Comparison of ENCODE assay signal across 24 mouse cellular contexts in genomic region chr7:45462868-45463267, GRCm38 (mm10). TPM values are rescaled to one million over a fixed set of nuclear protein-coding genes. Genes with fewer than 3 reads are reported as not detected.
DNase-seq lines count a peak whose midpoint lies in the region; ATAC-seq and TF ChIP-seq lines count a peak whose summit lies in the region.
"Not testable (repeated sequence)": the region's sequence is repeated elsewhere in the genome, so short reads cannot be mapped to it uniquely, and the experiment has no call there.
"Had no signal": no experiment of that assay in that cellular context is flagged by ENCODE, and none has a peak within 500 bp of the region (broad histone marks: within the 10 kb centered on the region; RNA-seq: fewer than 3 reads in every experiment).

No protein-coding gene starts in this region.

- not testable (repeated sequence) for H3K27me3 ChIP-seq in E14TG2a.4 (ENCODE audit: insufficient read depth, low read length); MEL (ENCODE audit: control insufficient read depth in 1 of 2, insufficient read depth in 2 of 2, low read length in 2 of 2); intestine, embryonic 14.5 days (replicated peaks; ENCODE audit: control insufficient read depth, insufficient read depth, low read length); liver, embryonic 14.5 days (ENCODE audit: control insufficient read depth, insufficient read depth, low read length); midbrain, postnatal 0 days (ENCODE audit: insufficient read depth, low read length)

- H3K27ac ChIP-seq in MEL (ENCODE audit: control insufficient read depth, low read depth, low read length); intestine, embryonic 14.5 days (ENCODE audit: low read depth); layer of hippocampus, adult 2 months; liver, embryonic 14.5 days; midbrain, postnatal 0 days (ENCODE audit: low read depth, low read length): not testable (repeated sequence)

- not testable (repeated sequence) for DNase-seq in MEL (ENCODE audit: low read depth, low spot score); layer of hippocampus, adult 2 months (ENCODE audit: low spot score in 2 of 2); liver, embryonic 14.5 days (ENCODE audit: low read depth in 3 of 3, low spot score in 3 of 3); midbrain, postnatal 0 days (ENCODE audit: low spot score)
- peak; percentile 86 for DNase-seq in heart, adult 11 months
- DNase-seq in intestine, embryonic 14.5 days (ENCODE audit: low spot score) = peak; percentile 38

- not testable (repeated sequence) for TF ChIP-seq EP300 in MEL (IDR thresholded peaks at IDR 0.05; ENCODE audit: low read depth in 1 of 2, low read length in 2 of 2); liver, embryonic 14.5 days (IDR thresholded peaks at IDR 0.05; ENCODE audit: low read depth)

- H3K9ac ChIP-seq in MEL (ENCODE audit: control insufficient read depth, low read depth, low read length, poor library complexity, severe bottlenecking); intestine, embryonic 14.5 days (ENCODE audit: low read length); liver, embryonic 14.5 days (replicated peaks); midbrain, postnatal 0 days (replicated peaks; ENCODE audit: low read length, poor library complexity, severe bottlenecking): not testable (repeated sequence)

- H3K79me2 ChIP-seq in MEL (ENCODE audit: control insufficient read depth, insufficient read depth, low read length, poor library complexity) = peaks cover 37% of the 10 kb centered on the region

- not testable (repeated sequence) for H3K9me3 ChIP-seq in E14TG2a.4 (ENCODE audit: low read length); MEL (replicated peaks; ENCODE audit: insufficient read depth, low read length); intestine, embryonic 14.5 days (ENCODE audit: control insufficient read depth, low read length); liver, embryonic 14.5 days (ENCODE audit: control insufficient read depth, low read length); midbrain, postnatal 0 days (ENCODE audit: low read length)

- WGBS in intestine, embryonic 14.5 days = 78% methylated on average over 4 of the region's 4 CpGs
- 69% methylated on average over 4 of the region's 4 CpGs for WGBS in liver, embryonic 14.5 days (ENCODE audit: insufficient replicate concordance)
- WGBS in midbrain, postnatal 0 days = 77% methylated on average over 4 of the region's 4 CpGs

- TF ChIP-seq CTCF in E14TG2a.4 (conservative IDR thresholded peaks at IDR 0.05; ENCODE audit: low read length) (peak; percentile 47; the same call in 1 of the 2 replicates), MEL (IDR thresholded peaks at IDR 0.05 in 2 of 3, conservative IDR thresholded peaks at IDR 0.05 in 1 of 3; ENCODE audit: control insufficient read depth in 1 of 3, insufficient read depth in 1 of 3, low read depth in 2 of 3, low read length in 3 of 3, poor library complexity in 1 of 3, severe bottlenecking in 1 of 3) (peak; percentile 6 to 20 (median 9); a peak in 1 of 6 replicates)
- peak; percentile 72 for TF ChIP-seq CTCF in layer of hippocampus, adult 2 months (conservative IDR thresholded peaks at IDR 0.05)
- TF ChIP-seq CTCF in liver, embryonic 14.5 days (IDR thresholded peaks at IDR 0.05; ENCODE audit: low read depth) = peak; percentile 45
- TF ChIP-seq CTCF in midbrain, postnatal 0 days (IDR thresholded peaks at IDR 0.05) = peak; percentile 44

- H3K36me3 ChIP-seq in E14TG2a.4 (ENCODE audit: insufficient read depth, low read length) (peaks cover 68% of the 10 kb centered on the region), MEL (ENCODE audit: control insufficient read depth in 1 of 2, insufficient read depth in 2 of 2, low read length in 2 of 2) (peaks cover 7 to 20% of the 10 kb centered on the region in 2 experiments)
- H3K36me3 ChIP-seq in intestine, embryonic 14.5 days (ENCODE audit: control insufficient read depth, insufficient read depth, low read length) = peaks cover 39% of the 10 kb centered on the region
- peaks cover 33% of the 10 kb centered on the region for H3K36me3 ChIP-seq in liver, embryonic 14.5 days (replicated peaks; ENCODE audit: control insufficient read depth, insufficient read depth, low read depth)
- peaks cover 19% of the 10 kb centered on the region for H3K36me3 ChIP-seq in midbrain, postnatal 0 days (ENCODE audit: insufficient read depth, low read length)

- TF ChIP-seq RAD21 in MEL (IDR thresholded peaks at IDR 0.05; ENCODE audit: low read depth, low read length) = not testable (repeated sequence)

- not testable (repeated sequence) for H3K4me2 ChIP-seq in intestine, embryonic 14.5 days (ENCODE audit: low read length); liver, embryonic 14.5 days (ENCODE audit: low read depth); midbrain, postnatal 0 days (ENCODE audit: low read depth, low read length, poor library complexity, severe bottlenecking)

- peak overlapping the region; percentile 99 for H3K4me3 ChIP-seq in E14TG2a.4 (replicated peaks; ENCODE audit: low read length)
- H3K4me3 ChIP-seq in MEL (ENCODE audit: control insufficient read depth in 1 of 2, insufficient read depth in 1 of 2, low read depth in 2 of 2, low read length in 2 of 2); intestine, embryonic 14.5 days (ENCODE audit: low read depth, low read length); layer of hippocampus, adult 2 months; liver, embryonic 14.5 days (ENCODE audit: insufficient read depth in 1 of 2, low read depth in 2 of 2, low read length in 2 of 2); midbrain, postnatal 0 days (ENCODE audit: low read depth, low read length): not testable (repeated sequence)

- peaks cover 62% of the 10 kb centered on the region for H3K4me1 ChIP-seq in E14TG2a.4 (replicated peaks; ENCODE audit: low read depth, low read length)
- peaks cover 8 to 27% of the 10 kb centered on the region in 2 experiments for H3K4me1 ChIP-seq in MEL (ENCODE audit: control insufficient read depth in 1 of 2, insufficient read depth in 2 of 2, low read length in 2 of 2)
- peaks cover 39% of the 10 kb centered on the region for H3K4me1 ChIP-seq in intestine, embryonic 14.5 days (replicated peaks; ENCODE audit: control insufficient read depth, insufficient read depth, low read length)
- H3K4me1 ChIP-seq in liver, embryonic 14.5 days (replicated peaks; ENCODE audit: control insufficient read depth in 2 of 2, insufficient read depth in 2 of 2, low read length in 1 of 2) = peaks cover 29 to 41% of the 10 kb centered on the region in 2 experiments
- not testable (repeated sequence) for H3K4me1 ChIP-seq in midbrain, postnatal 0 days (ENCODE audit: insufficient read depth, low read length)

- ATAC-seq in intestine, embryonic 14.5 days (replicated peaks; ENCODE audit: low FRiP score, low TSS enrichment, low read depth); liver, embryonic 14.5 days (ENCODE audit: insufficient read depth); midbrain, postnatal 0 days (ENCODE audit: low FRiP score): not testable (repeated sequence)

- TF ChIP-seq POLR2A in MEL (IDR thresholded peaks at IDR 0.05; ENCODE audit: control insufficient read depth in 1 of 2, insufficient read depth in 1 of 2, low read depth in 1 of 2, low read length in 2 of 2, poor library complexity in 1 of 2) = not testable (repeated sequence)

RNA-seq across cellular contexts. Expression of gene Ftl1, which starts 3.2 kb away (rescaled TPM):
- 1,416 and 1,470 TPM in 2 replicates for total RNA-seq in MEL (2012; rRNA removed)
- polyA plus RNA-seq in MEL (2012; ENCODE audit: insufficient read depth in 1 of 2, insufficient read length in 2 of 2, low read depth in 1 of 2, low replicate concordance in 2 of 2, missing spikeins in 1 of 2) = 1,000 to 10,000 TPM in 1 of 2 experiments, not detected in 1; 2,290 TPM
- 4,654 and 4,671 TPM in 2 replicates for polyA plus RNA-seq in intestine, embryonic 14.5 days (2014; fragmentation: Nextera tagmentation; extraction: Ambion mirVana)
- total RNA-seq in layer of hippocampus, adult 2 months (2021) = 100 to 1,000 TPM; 186 to 204 TPM
- 1,846 and 1,956 TPM in 2 replicates for polyA plus RNA-seq in liver, embryonic 14.5 days (2012; rRNA removed)
- 4,811 and 5,161 TPM in 2 replicates for polyA plus RNA-seq in liver, embryonic 14.5 days (2014; fragmentation: Nextera tagmentation; extraction: Ambion mirVana)
- total RNA-seq in midbrain, postnatal 0 days (2014; rRNA removed) = 2,165 and 2,428 TPM in 2 replicates
- 4,797 and 5,109 TPM in 2 replicates for polyA plus RNA-seq in midbrain, postnatal 0 days (2015; fragmentation: Nextera tagmentation; extraction: Ambion mirVana)

RNA-seq across cellular contexts. Expression of gene Bax, which starts 3.8 kb away (rescaled TPM):
- 105 and 130 TPM in 2 replicates for total RNA-seq in MEL (2012; rRNA removed)
- 100 to 1,000 TPM; 205 to 778 TPM for polyA plus RNA-seq in MEL (2012; ENCODE audit: insufficient read depth in 1 of 2, insufficient read length in 2 of 2, low read depth in 1 of 2, low replicate concordance in 2 of 2, missing spikeins in 1 of 2)
- 134 and 139 TPM in 2 replicates for polyA plus RNA-seq in intestine, embryonic 14.5 days (2014; fragmentation: Nextera tagmentation; extraction: Ambion mirVana)
- 10 to 100 TPM; 73.2 to 77.6 TPM for total RNA-seq in layer of hippocampus, adult 2 months (2021)
- 57.9 and 68.5 TPM in 2 replicates for polyA plus RNA-seq in liver, embryonic 14.5 days (2012; rRNA removed)
- 49.7 and 62.4 TPM in 2 replicates for polyA plus RNA-seq in liver, embryonic 14.5 days (2014; fragmentation: Nextera tagmentation; extraction: Ambion mirVana)
- 119 and 144 TPM in 2 replicates for total RNA-seq in midbrain, postnatal 0 days (2014; rRNA removed)
- 254 and 258 TPM in 2 replicates for polyA plus RNA-seq in midbrain, postnatal 0 days (2015; fragmentation: Nextera tagmentation; extraction: Ambion mirVana)

RNA-seq across cellular contexts. Expression of gene Tulp2, which starts 18.8 kb away (rescaled TPM):
- total RNA-seq in MEL (2012; rRNA removed) = 0.56 and 1.1 TPM in 2 replicates
- 1 to 10 TPM in 1 of 2 experiments, not detected in 1; 1.2 TPM for polyA plus RNA-seq in MEL (2012; ENCODE audit: insufficient read depth in 1 of 2, insufficient read length in 2 of 2, low read depth in 1 of 2, low replicate concordance in 2 of 2, missing spikeins in 1 of 2)
- polyA plus RNA-seq in intestine, embryonic 14.5 days (2014; fragmentation: Nextera tagmentation; extraction: Ambion mirVana) = 1.8 and 2.3 TPM in 2 replicates
- not detected for total RNA-seq in layer of hippocampus, adult 2 months (2021)
- 0.06 and 0.13 TPM in 2 replicates for polyA plus RNA-seq in liver, embryonic 14.5 days (2012; rRNA removed)
- polyA plus RNA-seq in liver, embryonic 14.5 days (2014; fragmentation: Nextera tagmentation; extraction: Ambion mirVana) = 0.47 and 0.57 TPM in 2 replicates
- total RNA-seq in midbrain, postnatal 0 days (2014; rRNA removed) = not detected in 2 replicates
- 0.37 and 0.67 TPM in 2 replicates for polyA plus RNA-seq in midbrain, postnatal 0 days (2015; fragmentation: Nextera tagmentation; extraction: Ambion mirVana)
- total RNA-seq: common myeloid progenitor, adult 5-6 weeks; gastrocnemius, adult 8-10 months; gastrocnemius, postnatal 25 days; heart, adult 8-10 months; heart, postnatal 25 days; hematopoietic stem cell, adult 5-6 weeks had no signal
- polyA plus RNA-seq: forebrain, embryonic 14.5 days had no signal

RNA-seq across cellular contexts. Expression of gene Gm45808, which starts 23.7 kb away (rescaled TPM):
- not detected in 2 replicates for total RNA-seq in MEL (2012; rRNA removed)
- not detected for polyA plus RNA-seq in MEL (2012; ENCODE audit: insufficient read depth in 1 of 2, insufficient read length in 2 of 2, low read depth in 1 of 2, low replicate concordance in 2 of 2, missing spikeins in 1 of 2)
- not detected in 2 replicates for polyA plus RNA-seq in intestine, embryonic 14.5 days (2014; fragmentation: Nextera tagmentation; extraction: Ambion mirVana)
- total RNA-seq in layer of hippocampus, adult 2 months (2021) = 1 to 10 TPM; 2.1 to 3.1 TPM
- polyA plus RNA-seq in liver, embryonic 14.5 days (2012; rRNA removed) = not detected in 2 replicates
- 0.20 TPM in 1 of 2 replicates, not detected in the other for polyA plus RNA-seq in liver, embryonic 14.5 days (2014; fragmentation: Nextera tagmentation; extraction: Ambion mirVana)
- 0.52 and 1.6 TPM in 2 replicates for total RNA-seq in midbrain, postnatal 0 days (2014; rRNA removed)
- polyA plus RNA-seq in midbrain, postnatal 0 days (2015; fragmentation: Nextera tagmentation; extraction: Ambion mirVana) = not detected in 2 replicates
- total RNA-seq: common myeloid progenitor, adult 5-6 weeks; forebrain, postnatal 0 days; hematopoietic stem cell, adult 5-6 weeks had no signal
- polyA plus RNA-seq: embryonic facial prominence, embryonic 12.5 days; embryonic facial prominence, embryonic 15.5 days; forebrain, embryonic 11.5 days; forebrain, embryonic 14.5 days; forebrain, postnatal 0 days; frontal cortex, adult 2 months; heart, embryonic 11.5 days; heart, embryonic 14.5 days; hindbrain, embryonic 12.5 days; hindbrain, embryonic 15.5 days; Patski had no signal

RNA-seq across cellular contexts. Expression of gene Ruvbl2, which starts 25.0 kb away (rescaled TPM):
- total RNA-seq in MEL (2012; rRNA removed) = 434 and 469 TPM in 2 replicates
- 100 to 1,000 TPM in 1 of 2 experiments, not detected in 1; 758 TPM for polyA plus RNA-seq in MEL (2012; ENCODE audit: insufficient read depth in 1 of 2, insufficient read length in 2 of 2, low read depth in 1 of 2, low replicate concordance in 2 of 2, missing spikeins in 1 of 2)
- 164 and 174 TPM in 2 replicates for polyA plus RNA-seq in intestine, embryonic 14.5 days (2014; fragmentation: Nextera tagmentation; extraction: Ambion mirVana)
- total RNA-seq in layer of hippocampus, adult 2 months (2021) = 10 to 100 TPM; 35.0 to 37.2 TPM
- 65.7 and 69.5 TPM in 2 replicates for polyA plus RNA-seq in liver, embryonic 14.5 days (2012; rRNA removed)
- polyA plus RNA-seq in liver, embryonic 14.5 days (2014; fragmentation: Nextera tagmentation; extraction: Ambion mirVana) = 67.5 and 82.7 TPM in 2 replicates
- 129 and 146 TPM in 2 replicates for total RNA-seq in midbrain, postnatal 0 days (2014; rRNA removed)
- polyA plus RNA-seq in midbrain, postnatal 0 days (2015; fragmentation: Nextera tagmentation; extraction: Ambion mirVana) = 80.5 and 90.8 TPM in 2 replicates

Comparison
In these comparisons a context has a peak if more than half of its experiments do, and no peak if none do; other contexts are left out.
1. CTCF ChIP-seq: peak in every context shown above with its lines; median percentile 72 in layer of hippocampus, adult 2 months; 47 in E14TG2a.4; 45 in liver, embryonic 14.5 days; 44 in midbrain, postnatal 0 days; 9 in MEL.